Mouse (Mus musculus) kidney, postnatal 0 days (tissue): ENCODE results near the gene Tshr. TPM values are rescaled to one million over a fixed set of nuclear protein-coding genes. Genes with fewer than 3 reads are reported as not detected.

Experiments
- ATAC-seq: fragments of 200-750 bp; cut with Nextera tagmentation; replicated peaks from 2 replicates; pipeline ENCODE4 v1.8.0; 2017; ENCODE audit warnings: low read depth, moderate number of reproducible peaks, moderate TSS enrichment, moderate library complexity; ENCODE audit not compliant: low FRiP score
- DNase-seq: peaks from one replicate; pipeline ENCODE4 v3.0.0-alpha.2; 2016; ENCODE audit warnings: low spot score
- H3K27ac ChIP-seq: fragments of 300-500 bp; sonication (generic); 2 replicates; pipeline ENCODE4 v1.5.1; 2014; ENCODE audit warnings: mild to moderate bottlenecking
- H3K27me3 ChIP-seq: fragments of 300-500 bp; sonication (generic); 2 replicates; pipeline ENCODE4 v1.6.1; 2014; ENCODE audit warnings: low read length, mixed read lengths; ENCODE audit not compliant: insufficient read depth
- H3K36me3 ChIP-seq: fragments of 300-500 bp; sonication (generic); 2 replicates; pipeline ENCODE4 v1.6.1; 2014; ENCODE audit warnings: low read length, mixed read lengths; ENCODE audit not compliant: insufficient read depth
- H3K4me1 ChIP-seq: fragments of 300-500 bp; sonication (generic); replicated peaks from 2 replicates; pipeline ENCODE4 v1.6.1; 2014; ENCODE audit warnings: antibody characterized with exemption, low read length, mixed read lengths; ENCODE audit not compliant: insufficient read depth
- H3K4me2 ChIP-seq: fragments of 300-500 bp; sonication (generic); 2 replicates; pipeline ENCODE4 v1.6.1; 2014; ENCODE audit warnings: mild to moderate bottlenecking, low read length, moderate library complexity, mixed read lengths
- H3K4me3 ChIP-seq: fragments of 300-500 bp; sonication (generic); replicated peaks from 2 replicates; pipeline ENCODE4 v1.5.1; 2014; ENCODE audit warnings: low read depth, low read length
- H3K9ac ChIP-seq: fragments of 300-500 bp; sonication (generic); 2 replicates; pipeline ENCODE4 v1.6.1; 2014; ENCODE audit warnings: low read depth, low read length
- H3K9me3 ChIP-seq: fragments of 300-500 bp; sonication (generic); replicated peaks from 2 replicates; pipeline ENCODE4 v1.6.1; 2016; ENCODE audit warnings: low read length, inconsistent platforms, mixed read lengths
- CTCF ChIP-seq: IDR thresholded peaks from 2 replicates; pipeline ENCODE4 v1.5.1; 2016; ENCODE audit warnings: antibody characterized with exemption, low read depth, mild to moderate bottlenecking, moderate library complexity
- WGBS: fragments of 180-500 bp; shearing (Covaris S2); extraction: QIAGEN DNeasy Blood & Tissue Kit; methylation state at CpG from one replicate; pipeline ENCODE4 v1.1.7; 2014; 5-methylcytosine and 5-hydroxymethylcytosine counted together
- polyA plus RNA-seq: library from polyadenylated mRNA; unstranded; fragments of >200 nt; fragmentation: Nextera tagmentation; extraction: Ambion mirVana; gene quantifications from 2 replicates; pipeline ENCODE4 v1.2.1, GENCODE M21; 2015

Gene Tshr
- polyA plus RNA-seq, 1 experiment from 2014 or later, result 1.6 TPM

GRCm38 (mm10) chr12:91567145-91567544, 182.8 kb downstream of the Tshr start:
- Histone ChIP-seq H3K9ac (no peak overlapping the region), H3K4me2 (no peak overlapping the region), H3K27ac (no peak overlapping the region), H3K9me3 (no peaks in the 10 kb centered on the region), H3K4me1 (no peaks in the 10 kb centered on the region), H3K36me3 (peaks cover 33% of the 10 kb centered on the region; the same call in 1 of the 2 replicates), H3K27me3 (no peaks in the 10 kb centered on the region), H3K4me3 (no peak overlapping the region)
- ATAC-seq, result no peak
- TF ChIP-seq CTCF, result no peak
- no peak for DNase-seq
- 97% methylated on average over 4 of the region's 4 CpGs for WGBS

GRCm38 (mm10) chr12:91569255-91569654, 184.9 kb downstream of the Tshr start:
- no peak for ATAC-seq
- Histone ChIP-seq H3K4me1 (no peaks in the 10 kb centered on the region), H3K4me3 (no peak overlapping the region), H3K36me3 (peaks cover 40% of the 10 kb centered on the region; the same call in 1 of the 2 replicates), H3K27ac (no peak overlapping the region), H3K9me3 (no peaks in the 10 kb centered on the region), H3K4me2 (no peak overlapping the region), H3K27me3 (no peaks in the 10 kb centered on the region), H3K9ac (no peak overlapping the region)
- TF ChIP-seq CTCF, result no peak
- 87% methylated on average over 3 of the region's 3 CpGs for WGBS
- DNase-seq, result no peak

GRCm38 (mm10) chr12:91571708-91572107, 187.3 kb downstream of the Tshr start:
- H3K27me3 ChIP-seq, result no peaks in the 10 kb centered on the region
- ATAC-seq (no peak), DNase-seq (no peak)
- no peak overlapping the region for H3K27ac ChIP-seq
- TF ChIP-seq CTCF, result no peak
- 89% methylated on average over 2 of the region's 2 CpGs for WGBS
- H3K9me3 ChIP-seq, result no peaks in the 10 kb centered on the region
- H3K36me3 ChIP-seq, result peaks cover 46% of the 10 kb centered on the region; the same call in 1 of the 2 replicates
- H3K4me2 ChIP-seq, result no peak overlapping the region
- no peak overlapping the region for H3K9ac ChIP-seq
- H3K4me1 ChIP-seq, result no peaks in the 10 kb centered on the region
- no peak overlapping the region for H3K4me3 ChIP-seq

GRCm38 (mm10) chr12:91579665-91580064, 195.3 kb downstream of the Tshr start:
- H3K36me3 ChIP-seq, result peaks cover 11% of the 10 kb centered on the region; the same call in 1 of the 2 replicates
- no peak for ATAC-seq
- 88% methylated on average over 2 of the region's 2 CpGs for WGBS
- H3K9me3 ChIP-seq, result no peaks in the 10 kb centered on the region
- no peaks in the 10 kb centered on the region for H3K4me1 ChIP-seq
- no peak for TF ChIP-seq CTCF
- H3K4me2 ChIP-seq, result no peak overlapping the region
- H3K27me3 ChIP-seq, result no peaks in the 10 kb centered on the region
- no peak overlapping the region for H3K27ac ChIP-seq
- no peak overlapping the region for H3K9ac ChIP-seq
- no peak overlapping the region for H3K4me3 ChIP-seq
- no peak for DNase-seq

- 0 out of 2 replicates have a peak, but pooled peaks cover 2% of the 10 kb centered on the region for H3K36me3 ChIP-seq
- no peak overlapping the region for H3K27ac ChIP-seq
- no peaks in the 10 kb centered on the region for H3K27me3 ChIP-seq
- H3K9me3 ChIP-seq, result no peaks in the 10 kb centered on the region
- ATAC-seq (no peak), DNase-seq (no peak)
- H3K4me1 ChIP-seq, result no peaks in the 10 kb centered on the region
- H3K9ac ChIP-seq, result no peak overlapping the region
- no peak for TF ChIP-seq CTCF
- no peak overlapping the region for H3K4me3 ChIP-seq
- WGBS, result 87% methylated on average over 6 of the region's 6 CpGs
- H3K4me2 ChIP-seq, result no peak overlapping the region
Observed at GRCm38 (mm10) chr12:91581204-91582070, 197.1 kb downstream of the Tshr start.

GRCm38 (mm10) chr12:91582362-91583002, 198.1 kb downstream of the Tshr start:
- Histone ChIP-seq H3K27me3 (no peaks in the 10 kb centered on the region), H3K27ac (no peak overlapping the region), H3K4me2 (no peak overlapping the region), H3K4me3 (no peak overlapping the region), H3K4me1 (peaks cover 7% of the 10 kb centered on the region), H3K9me3 (no peaks in the 10 kb centered on the region), H3K9ac (no peak overlapping the region), H3K36me3 (0 out of 2 replicates have a peak, but pooled peaks cover 2% of the 10 kb centered on the region)
- DNase-seq (no peak), ATAC-seq (no peak)
- no peak for TF ChIP-seq CTCF
- WGBS, result 57% methylated on average over 6 of the region's 6 CpGs
